Mouse (Mus musculus): ENCODE results near the gene Gm20388.
"Not testable (repeated sequence)": the region's sequence is repeated elsewhere in the genome, so short reads cannot be mapped to it uniquely, and the experiment has no call there.

GRCm38 (mm10) chr8:123257593-123257992 lies 3347.0 kb downstream of the Gm20388 start:
- not testable (repeated sequence) for TF ChIP-seq CTCF, EP300 (IDR thresholded peaks at IDR 0.05; ENCODE audit: low read depth)

Measured in liver, embryonic 14.5 days (tissue).